Mouse (Mus musculus) cerebellum, postnatal 25 days (tissue): Measurements from ENCODE around the gene Sphk2.
"Not testable (repeated sequence)": the region's sequence is repeated elsewhere in the genome, so short reads cannot be mapped to it uniquely, and the experiment has no call there.

Source experiments
- DNase-seq, 2 experiments: peaks; one replicate each; pipeline ENCODE4 v3.0.0; 2021; ENCODE audit warnings: mixed read lengths in 2 of 2

Gene Sphk2

GRCm38 (mm10) chr7:45689800-45690199 is 28.0 kb downstream of the Sphk2 start:
- DNase-seq: no peak

- DNase-seq: no peak
These were observed 28.7 kb downstream of the Sphk2 start for GRCm38 (mm10) chr7:45689099-45689498.

- DNase-seq: no peak
These were observed 31.0 kb downstream of the Sphk2 start for GRCm38 (mm10) chr7:45686841-45687240.

- no peak for DNase-seq
These were observed 32.0 kb downstream of the Sphk2 start for GRCm38 (mm10) chr7:45685811-45686210.

GRCm38 (mm10) chr7:45683396-45684050 is 34.3 kb downstream of the Sphk2 start, which contains the start of gene Ntn5:
Gene Ntn5 (plus strand): TSS chr7:45684022.
- no peak for DNase-seq

- peak; percentile 91 to 95 for DNase-seq
These were observed 35.4 kb downstream of the Sphk2 start for GRCm38 (mm10) chr7:45682144-45683126.

GRCm38 (mm10) chr7:45681046-45681736 is 36.6 kb downstream of the Sphk2 start:
- DNase-seq: peak; percentile 75 to 77

GRCm38 (mm10) chr7:45679966-45680621 is 37.7 kb downstream of the Sphk2 start:
- peak in 1 of 2 experiments; percentile 46 for DNase-seq

- DNase-seq: no peak
These were observed 39.3 kb downstream of the Sphk2 start for GRCm38 (mm10) chr7:45678513-45678912.

GRCm38 (mm10) chr7:45677627-45678295 is 40.0 kb downstream of the Sphk2 start:
- DNase-seq: no peak

- DNase-seq: no peak
These were observed 48.9 kb downstream of the Sphk2 start for GRCm38 (mm10) chr7:45668921-45669320.

GRCm38 (mm10) chr7:45667761-45668160 is 50.0 kb downstream of the Sphk2 start:
- no peak for DNase-seq

GRCm38 (mm10) chr7:45666161-45666560 is 51.6 kb downstream of the Sphk2 start, which contains the start of gene Fut2:
Gene Fut2 (minus strand): TSS chr7:45666394.
- DNase-seq: no peak

- DNase-seq: no peak
These were observed 52.3 kb downstream of the Sphk2 start for GRCm38 (mm10) chr7:45665303-45666138.

GRCm38 (mm10) chr7:45661702-45662101 is 56.1 kb downstream of the Sphk2 start:
- not testable (repeated sequence) for DNase-seq

- peak in 1 of 2 experiments; percentile 50 for DNase-seq
These were observed 56.9 kb downstream of the Sphk2 start for GRCm38 (mm10) chr7:45660746-45661478.
